Mouse (Mus musculus) frontal cortex, postnatal 10 days (tissue): Measurements from ENCODE around the gene Tbc1d9.

ENCODE experiments used
- DNase-seq, 2 experiments: peaks; one replicate each; pipeline ENCODE4 v3.0.0; 2022; ENCODE audit warnings: low spot score in 2 of 2, mixed read lengths in 1 of 2

Gene Tbc1d9

DNA sequence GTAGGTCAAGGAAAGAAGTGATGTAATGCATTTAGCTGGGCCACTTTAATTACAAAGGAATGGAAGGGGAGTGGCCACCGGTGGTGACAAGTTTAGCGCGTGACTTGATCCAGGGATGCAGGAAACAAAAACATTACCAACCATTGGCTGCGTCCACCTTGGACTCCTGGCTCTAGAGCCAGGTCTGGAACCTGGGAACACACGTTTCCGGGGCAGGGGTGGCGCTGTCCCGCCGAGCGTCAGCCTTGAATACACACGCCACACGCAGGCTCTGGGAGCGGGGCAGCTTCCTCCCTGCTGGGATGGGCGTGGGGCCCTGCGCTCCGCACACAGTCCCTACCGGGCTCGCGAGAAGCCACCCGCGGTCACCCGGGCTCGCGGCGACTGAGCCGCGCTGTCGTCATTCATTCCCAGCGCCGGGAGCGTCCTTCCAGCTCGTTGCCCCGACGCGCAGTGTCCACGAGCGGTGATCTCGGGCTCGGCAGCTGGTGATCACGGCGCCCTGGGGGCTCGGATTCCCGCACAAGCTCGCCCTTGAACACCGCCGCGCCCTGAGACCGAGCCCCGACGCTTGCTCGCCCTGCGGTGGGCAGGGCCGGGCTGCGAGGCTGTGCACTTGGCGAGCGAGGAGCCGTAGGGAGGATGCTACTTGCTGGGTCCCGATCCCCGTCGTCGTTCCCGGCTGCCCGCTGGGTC, at the start of gene Tbc1d9:
TSS of gene Tbc1d9 (plus strand) at position 118 of the 696 bp plus-strand sequence.
- DNase-seq: peak; percentile 57 to 71

DNA sequence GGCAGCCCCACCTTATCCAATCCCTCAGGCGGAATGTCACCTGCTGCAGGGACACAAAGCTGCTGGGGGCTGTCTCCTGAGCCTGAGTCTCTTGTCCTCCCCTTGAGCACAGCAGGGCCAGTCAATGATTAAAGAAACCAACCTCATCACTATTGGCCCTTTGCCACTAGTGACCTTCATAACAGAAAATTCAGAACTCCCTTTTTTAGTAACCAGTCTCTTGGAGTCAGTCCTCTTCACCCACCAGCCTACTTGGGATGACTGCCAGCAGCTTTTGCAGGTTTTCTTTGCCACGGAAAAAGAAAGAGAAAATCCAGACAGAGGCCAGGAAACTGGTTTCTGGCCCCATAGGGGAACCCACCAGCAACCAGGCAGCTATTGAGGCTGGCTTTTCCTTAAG, 30.1 kb upstream of the Tbc1d9 start:
- DNase-seq: no peak

DNA sequence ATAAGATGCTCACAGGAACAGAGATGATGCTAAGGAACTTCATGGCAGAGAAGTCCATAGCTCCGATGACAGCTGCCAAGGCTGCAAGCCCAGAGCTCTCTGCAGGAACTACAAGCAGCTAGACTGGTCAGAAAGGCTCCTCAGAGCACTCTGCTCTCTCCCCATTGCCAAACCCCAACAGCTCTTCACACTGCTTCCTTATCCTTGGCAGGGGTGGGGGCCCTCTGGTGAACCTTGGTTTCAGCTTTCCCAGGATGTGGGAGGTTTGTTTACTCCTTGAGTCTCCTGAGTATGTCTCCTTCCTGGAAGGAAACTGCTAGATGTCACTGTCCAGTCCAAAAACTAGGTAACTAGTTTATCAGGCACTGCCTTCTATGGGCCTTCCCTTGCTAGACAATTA, 25.1 kb upstream of the Tbc1d9 start:
- no peak for DNase-seq

DNA sequence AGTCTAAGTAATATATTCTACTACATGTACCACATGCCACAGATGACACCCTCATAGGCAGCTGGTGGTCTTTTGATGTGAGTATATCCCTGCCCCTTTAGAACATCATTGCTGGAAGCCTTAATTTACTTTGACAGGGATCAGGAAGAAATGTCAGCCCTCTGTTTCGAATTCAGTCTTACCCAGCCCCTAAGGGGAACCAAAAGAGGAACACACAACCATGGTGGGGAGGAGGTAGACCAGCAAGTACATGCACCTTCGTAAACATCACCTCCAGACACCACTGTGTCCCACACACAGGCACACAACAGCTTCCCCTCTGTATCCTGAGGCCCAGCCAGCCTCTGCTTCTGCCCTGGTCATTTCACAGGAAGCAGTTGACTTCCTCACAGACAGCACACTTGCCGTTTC, 24.4 kb upstream of the Tbc1d9 start:
- no peak for DNase-seq

DNA sequence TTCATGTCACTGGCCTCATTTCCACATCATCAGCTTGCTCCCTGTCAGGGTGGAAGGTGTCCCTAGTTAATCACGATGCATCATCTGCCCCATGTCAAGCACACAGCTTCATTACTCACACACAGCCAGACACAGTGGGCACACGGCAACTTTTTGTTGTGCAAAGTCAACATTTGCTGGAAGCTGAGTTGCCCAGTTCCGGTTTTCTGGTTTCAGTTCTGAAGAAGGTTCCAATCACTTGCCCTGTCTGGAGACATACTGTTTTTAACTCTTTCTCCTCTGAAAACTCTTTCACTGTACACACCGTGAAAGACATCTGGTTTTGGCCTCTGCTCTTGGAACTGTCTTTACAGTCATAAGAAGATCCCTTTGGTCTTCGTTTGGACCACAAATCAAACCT, 23.8 kb upstream of the Tbc1d9 start:
- no peak for DNase-seq

DNA sequence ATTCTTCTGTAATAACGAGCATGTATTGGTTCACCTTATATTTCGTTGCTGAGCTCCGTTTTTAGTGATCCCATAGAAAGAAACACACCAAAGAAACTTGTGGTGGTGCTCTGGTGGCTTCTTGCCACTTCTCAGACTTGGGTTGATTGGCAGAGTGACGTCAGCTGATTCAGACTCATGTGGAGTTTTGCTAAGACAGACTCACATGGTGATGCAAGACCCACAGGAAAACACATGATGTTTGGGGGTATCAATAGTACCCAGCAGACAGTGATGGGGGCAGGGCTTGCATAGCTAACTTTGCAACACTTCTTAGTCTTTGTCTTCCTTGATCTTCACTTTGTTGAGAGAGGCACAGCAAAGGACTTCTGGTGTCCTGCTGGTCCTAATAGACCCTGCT, 20.6 kb upstream of the Tbc1d9 start:
- DNase-seq: no peak

DNA sequence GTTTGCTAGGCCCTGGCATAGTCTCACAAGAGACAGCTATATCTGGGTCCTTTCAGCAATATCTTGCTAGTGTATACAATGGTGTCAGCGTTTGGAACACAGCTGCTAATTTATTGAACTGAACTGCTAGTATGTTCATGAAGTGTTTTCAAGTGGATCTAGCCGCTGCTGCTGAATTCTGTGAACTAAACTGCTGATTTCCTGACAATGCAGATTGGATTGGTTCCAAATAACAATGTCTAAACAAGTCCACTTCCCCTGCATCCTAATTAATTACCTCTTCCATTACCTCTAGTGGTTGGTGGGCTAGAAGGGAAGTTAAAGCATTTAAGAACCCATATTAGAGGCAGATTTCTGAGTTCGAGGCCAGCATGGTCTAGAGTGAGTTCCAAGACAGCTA, 19.7 kb upstream of the Tbc1d9 start:
- DNase-seq: no peak

DNA sequence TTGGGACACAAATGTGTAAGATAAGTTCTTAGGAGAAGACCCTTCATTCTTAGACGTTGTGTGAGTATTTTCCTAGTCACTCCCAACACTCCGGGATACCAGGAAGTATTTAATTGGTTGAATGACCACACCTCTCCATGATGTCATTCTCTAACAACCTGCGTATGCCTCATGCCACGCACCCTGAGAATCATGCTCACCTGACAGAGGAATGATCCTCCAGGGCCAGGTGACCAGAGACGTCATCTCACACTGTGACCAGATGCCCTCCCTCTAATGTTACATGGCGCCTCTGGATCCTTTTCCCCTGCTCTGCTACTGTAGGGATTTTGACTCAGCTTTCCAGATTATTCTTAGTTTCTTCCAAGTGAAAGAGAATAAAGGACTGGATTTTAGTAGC, 16.0 kb upstream of the Tbc1d9 start:
- no peak for DNase-seq

DNA sequence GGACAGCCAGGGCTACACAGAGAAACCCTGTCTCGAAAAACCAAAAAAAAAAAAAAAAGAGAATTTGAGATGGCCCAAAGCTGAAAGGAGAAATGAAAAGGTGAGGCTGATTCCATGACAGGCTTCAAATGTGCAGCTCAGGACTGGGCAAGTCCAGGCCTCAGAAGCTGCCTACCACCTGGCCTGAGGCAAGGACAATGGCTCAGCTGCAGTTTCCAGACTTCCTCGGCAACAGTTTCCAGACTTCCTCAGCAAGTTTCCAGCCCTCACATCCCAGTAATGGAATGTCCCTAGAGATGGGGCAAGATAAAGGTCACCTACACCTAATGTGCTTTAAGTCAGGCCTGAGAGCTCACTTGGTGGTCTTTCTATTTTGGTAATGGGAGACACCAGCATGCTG, 13.1 kb upstream of the Tbc1d9 start:
- DNase-seq: no peak

DNA sequence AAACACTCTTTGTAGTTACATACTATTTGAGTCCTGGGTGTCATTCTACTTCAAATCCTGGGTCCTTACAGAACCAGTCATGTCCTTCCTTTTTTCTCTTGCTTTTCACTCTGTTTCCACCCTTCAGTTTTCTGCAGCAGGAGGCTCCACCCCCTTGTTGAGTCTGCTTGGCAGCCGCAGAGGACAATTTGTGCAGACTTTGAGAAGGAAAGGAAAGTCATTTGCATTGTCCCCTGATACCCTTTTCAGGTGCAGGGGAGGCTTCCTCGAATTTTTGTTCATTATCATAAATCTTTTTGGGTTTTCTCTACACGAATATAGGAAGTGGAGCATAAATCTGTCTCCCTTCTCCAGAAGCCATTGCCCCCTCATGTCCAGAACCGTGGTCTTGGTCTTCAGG, 12.7 kb upstream of the Tbc1d9 start:
- no peak for DNase-seq

DNA sequence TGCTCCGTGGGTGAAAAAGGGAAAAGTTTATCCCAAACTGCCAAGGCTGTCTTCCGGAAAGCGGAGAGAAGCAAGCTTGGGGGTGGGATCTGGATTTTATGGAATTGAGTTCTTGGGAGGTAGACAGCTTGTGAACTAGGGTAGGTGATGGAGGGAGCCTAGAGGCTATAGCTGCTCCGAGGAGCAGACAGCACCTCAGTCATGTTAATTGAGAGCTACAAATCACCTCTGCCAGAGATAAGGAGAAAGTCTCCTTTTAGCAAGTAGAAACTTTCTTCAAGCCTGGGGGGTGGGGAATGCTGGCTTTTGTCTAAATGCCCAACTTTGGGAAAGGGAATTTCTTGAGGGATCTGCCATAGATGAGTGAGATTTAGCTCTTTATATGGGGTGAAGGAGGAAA, 10.0 kb upstream of the Tbc1d9 start:
- no peak for DNase-seq

DNA sequence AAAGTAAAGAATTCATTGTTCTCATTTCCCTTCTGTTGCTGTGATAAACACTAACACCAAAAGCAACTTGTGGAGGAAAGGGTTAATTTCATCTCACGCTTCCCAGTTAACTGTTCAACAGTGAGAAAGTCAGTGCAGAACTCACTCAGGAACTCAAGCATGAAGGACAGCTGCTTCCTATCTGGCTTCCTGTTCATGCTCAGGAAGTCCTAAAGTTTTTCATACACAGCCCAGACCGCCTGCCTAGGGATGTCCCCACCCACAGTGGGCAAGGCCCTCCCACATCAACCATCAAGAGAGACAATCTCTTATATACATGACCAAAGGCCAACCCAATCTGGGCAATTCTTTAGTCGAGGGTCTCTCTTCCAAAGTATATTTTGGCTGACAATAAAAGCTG, 6.2 kb upstream of the Tbc1d9 start:
- no peak for DNase-seq

DNA sequence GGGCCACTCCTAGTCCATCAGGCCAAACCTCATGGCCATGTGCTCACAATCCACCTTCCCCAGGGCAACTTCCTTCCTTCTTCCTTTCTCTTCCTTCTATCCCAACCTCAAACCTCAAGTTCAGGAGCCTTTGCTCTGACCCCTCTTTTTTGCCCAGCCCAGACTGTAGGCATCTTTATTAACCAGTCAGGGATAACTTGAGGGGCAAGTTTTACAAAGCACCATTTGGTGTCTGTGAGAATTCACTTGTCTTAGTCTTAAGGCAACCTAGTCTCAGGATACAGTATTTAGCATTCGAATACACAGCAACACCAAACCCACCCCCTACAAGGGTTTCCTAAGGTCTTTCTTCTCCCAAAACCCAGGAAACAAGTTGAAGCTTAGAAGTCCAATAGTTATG, 5.5 kb upstream of the Tbc1d9 start:
- no peak for DNase-seq

DNA sequence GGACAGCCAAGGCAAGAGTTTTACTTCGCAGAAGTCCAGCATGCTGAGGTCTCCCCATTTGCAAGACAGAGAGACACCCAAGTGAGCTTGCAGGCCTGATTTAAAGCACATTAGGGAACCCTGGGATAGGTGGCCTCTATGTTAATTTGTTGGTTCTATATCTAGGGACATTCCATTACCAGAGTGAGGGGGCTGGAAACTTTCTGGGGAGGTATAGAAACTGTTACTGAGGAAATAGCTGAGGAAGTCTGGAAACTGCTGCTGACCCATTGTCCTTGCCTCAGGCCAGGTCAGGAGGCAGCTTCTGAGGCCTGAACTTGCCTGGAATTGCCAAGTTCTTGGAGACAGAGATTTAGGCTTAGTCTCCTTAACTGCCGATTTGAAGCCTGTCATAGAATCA, 4.5 kb upstream of the Tbc1d9 start:
- no peak for DNase-seq

DNA sequence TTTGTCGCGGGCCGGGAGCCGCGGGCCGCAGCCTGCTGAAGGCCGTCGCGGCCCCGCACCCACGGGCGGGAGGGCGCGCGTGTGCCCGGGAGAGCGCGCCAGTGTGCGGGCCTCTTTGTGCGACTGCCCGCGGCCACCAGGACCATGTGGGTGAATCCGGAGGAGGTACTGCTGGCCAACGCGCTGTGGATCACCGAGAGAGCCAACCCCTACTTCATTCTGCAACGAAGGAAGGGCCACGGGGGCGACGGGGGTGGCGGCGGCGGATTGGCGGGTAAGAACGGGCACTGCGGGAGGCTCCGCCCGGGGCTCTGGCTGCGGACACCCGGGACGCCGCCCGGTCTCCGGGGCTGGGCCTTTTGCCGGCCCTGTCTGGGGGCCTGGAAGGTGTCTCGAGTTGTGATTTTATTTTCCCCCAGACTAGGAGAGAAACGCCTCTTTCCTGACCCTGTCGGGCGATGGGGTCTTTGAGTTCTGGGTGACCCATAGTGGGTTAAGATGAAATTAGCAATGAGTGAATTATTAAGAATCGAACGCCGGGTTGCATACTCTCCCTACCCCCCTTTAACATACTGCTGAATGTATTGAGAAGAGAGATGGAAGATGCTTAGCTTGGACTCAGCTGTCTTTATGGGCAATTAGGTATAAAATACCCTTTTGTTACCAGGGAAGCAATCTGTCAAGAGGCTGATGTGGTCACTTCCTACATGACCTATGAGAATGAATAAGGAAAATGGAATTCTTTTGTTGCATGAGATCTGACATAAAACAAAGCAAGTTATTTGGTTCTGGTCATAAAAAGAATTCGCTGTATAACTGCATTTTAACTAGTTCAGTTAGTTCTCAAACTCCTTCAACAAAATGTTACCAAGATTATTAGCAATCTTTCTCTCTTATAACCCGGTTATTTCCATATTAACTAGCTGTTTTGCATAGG, 1.0 kb downstream of the Tbc1d9 start, which contains the start of gene Gm10645:
TSS of gene Gm10645 (minus strand) at position 240 of the 937 bp plus-strand sequence.
- DNase-seq: peak; percentile 53 to 60

DNA sequence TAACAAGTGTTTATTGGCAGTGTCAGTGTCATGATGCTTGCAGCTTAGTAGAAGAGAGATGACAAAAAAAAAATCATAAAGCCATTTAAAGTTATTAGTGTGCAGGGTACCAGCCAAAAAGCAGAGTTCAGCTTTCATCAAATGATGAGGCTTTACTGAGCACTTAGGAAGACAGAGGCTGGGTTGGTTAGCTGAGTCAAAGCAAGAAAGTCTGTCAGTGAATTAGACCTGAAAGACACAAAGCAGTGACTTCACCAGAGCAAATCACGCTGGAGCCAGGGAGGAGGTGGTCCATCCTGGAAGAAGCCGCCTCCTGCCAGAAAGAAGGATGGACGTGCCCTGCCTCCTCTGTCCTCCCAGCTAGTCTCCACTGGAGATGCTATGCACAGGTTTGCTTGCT, 2.8 kb downstream of the Tbc1d9 start:
- no peak for DNase-seq

DNA sequence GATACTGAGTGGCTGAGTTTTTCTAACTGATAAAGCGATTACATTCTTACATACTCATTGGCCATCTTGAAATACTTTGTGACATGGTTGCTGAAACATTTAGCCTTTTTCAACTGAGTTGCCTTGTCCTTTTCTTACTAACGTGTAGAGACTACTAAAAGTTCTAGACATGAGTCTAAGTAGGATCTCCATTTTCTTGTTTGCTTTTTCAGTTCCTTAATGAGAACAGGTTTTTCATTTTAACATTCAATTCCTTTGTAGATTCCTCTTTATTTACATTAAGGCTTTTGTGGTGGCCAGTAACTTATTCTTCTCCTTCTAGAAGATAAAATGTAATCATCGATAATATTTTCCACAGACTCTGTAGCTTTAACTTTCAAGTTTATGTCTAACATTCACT, 4.0 kb downstream of the Tbc1d9 start:
- no peak for DNase-seq

DNA sequence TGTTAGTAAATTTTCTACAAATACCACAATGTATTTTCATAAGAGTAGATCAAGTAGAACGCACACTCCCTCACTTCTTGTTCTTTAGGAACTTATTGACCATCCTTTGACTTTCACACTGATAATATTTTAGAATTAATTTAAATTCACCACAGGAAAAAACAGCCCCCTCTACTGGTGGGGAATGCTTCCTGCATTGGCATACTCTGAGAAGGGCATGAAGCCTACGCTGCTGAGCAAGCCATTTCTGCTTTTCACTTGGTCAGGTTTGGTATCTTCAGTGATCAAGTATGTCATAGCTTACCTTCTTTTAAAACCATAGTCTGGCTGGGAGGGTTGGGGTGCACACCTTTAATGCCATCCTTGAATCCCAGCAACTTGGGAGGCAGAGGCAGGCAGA, 4.6 kb downstream of the Tbc1d9 start:
- no peak for DNase-seq

DNA sequence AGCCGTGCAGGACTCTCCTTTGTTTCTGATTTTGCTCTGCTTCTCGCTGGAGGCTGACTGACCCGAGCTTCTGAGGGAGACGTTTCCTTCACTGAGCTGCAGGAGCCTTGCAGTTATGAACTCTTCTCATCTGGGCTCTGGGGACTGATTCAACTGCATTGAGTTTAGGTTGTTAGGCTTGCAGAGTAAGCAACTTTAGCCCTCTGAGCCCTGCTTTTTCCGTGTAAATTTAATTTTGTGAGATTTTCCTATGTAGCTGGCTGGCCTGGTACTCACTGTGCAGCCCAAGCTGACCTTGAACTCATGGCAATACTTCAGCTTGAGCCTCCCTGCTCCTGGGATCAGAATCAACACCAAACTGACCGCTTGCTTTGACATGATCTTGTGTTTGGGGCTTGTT, 5.7 kb downstream of the Tbc1d9 start:
- DNase-seq: no peak

DNA sequence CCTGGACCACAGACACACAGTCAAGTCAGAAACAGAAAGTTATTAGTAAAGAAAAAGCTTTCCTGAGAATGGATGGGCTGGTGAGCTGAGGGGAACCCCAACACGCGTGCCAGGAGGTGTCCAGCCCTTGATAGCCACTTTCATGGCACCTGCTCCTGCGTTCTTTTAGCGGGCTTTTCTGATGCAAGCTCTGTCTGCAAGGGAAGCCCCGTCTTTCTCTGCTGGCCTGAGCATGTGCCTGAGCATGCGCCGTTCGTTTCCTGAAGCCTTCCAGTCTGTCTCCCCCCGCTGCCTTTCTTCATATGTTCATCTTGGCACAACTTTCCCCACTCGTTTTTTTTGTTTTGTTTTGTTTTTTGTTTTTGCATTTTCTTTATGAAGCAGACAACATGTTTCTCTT, 10.5 kb downstream of the Tbc1d9 start:
- DNase-seq: no peak

DNA sequence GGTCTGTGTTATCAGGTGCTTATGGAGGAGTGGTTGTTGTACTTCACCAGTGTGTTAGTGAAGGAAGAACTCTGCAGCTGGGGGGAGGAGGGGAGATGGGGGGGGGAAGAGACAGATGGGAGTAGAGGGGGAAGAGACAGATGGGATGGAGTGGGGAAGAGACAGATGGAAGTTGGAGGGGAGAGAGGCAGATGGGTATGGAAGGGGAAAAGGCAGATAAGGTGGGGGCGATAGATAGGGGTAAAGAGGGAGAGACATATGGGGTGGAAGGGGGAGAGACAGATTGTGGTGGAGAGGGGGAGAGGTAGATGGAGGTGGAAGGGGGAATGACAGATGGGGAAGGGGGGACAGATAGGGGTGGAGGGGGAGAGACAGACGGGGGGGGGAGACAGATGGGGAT, 11.6 kb downstream of the Tbc1d9 start:
- DNase-seq: no peak

DNA sequence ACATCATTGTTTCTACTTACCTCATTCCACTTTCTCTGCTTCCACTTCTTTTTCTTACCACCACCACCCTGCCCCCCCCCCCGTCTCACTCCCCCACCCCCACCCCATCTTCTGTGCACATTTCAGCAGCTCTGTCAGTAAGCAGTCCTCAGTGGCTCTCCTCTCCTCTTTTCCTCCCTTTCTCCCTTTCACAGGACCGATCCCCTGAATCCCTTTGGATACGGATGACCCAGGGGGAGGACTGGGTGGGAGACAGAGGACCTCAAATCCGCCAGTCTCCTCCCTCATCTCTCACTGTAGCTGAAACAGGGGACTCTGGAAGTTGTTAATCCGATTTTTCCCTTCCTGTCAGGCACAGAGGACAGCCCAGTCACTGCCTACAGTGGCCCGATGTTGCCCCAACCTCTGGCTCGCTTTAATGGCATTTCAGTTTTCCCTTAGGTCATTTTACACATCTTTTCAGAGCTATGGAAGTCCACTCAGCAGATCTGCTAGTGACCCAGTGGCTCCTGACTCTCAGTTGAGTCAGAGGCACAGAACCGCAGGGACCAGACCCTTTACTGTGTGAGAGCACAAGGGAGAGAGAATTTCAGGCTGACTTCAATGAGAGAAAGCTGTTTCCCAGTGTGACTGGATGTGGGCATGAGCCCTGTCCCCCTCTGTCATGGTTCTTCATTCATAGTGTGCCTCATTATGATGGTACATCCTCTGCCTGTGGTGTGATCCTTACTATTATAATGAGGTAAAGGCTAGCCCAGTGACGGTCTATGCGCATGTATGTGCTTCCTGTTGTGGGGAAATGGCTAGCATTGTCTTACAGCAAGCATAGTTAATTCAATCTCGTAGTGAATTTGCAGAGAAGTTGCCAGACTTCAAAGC, 12.4 kb downstream of the Tbc1d9 start:
- no peak for DNase-seq
